Mouse (Mus musculus): Measurements from ENCODE around the gene Intu. TPM values are rescaled to one million over a fixed set of nuclear protein-coding genes. Genes with fewer than 3 reads are reported as not detected.

The Intu gene
- polyA plus RNA-seq, 1 experiment: 2.2 TPM

GRCm38 (mm10) chr3:40652941-40653352, 121.9 kb downstream of the Intu start:
- H3K27me3 ChIP-seq (ENCODE audit: control insufficient read depth, insufficient read depth, low read length): no peaks in the 10 kb centered on the region
- TF ChIP-seq CTCF (IDR thresholded peaks at IDR 0.05; ENCODE audit: control insufficient read depth, insufficient read depth, insufficient replicate concordance, low read depth, low read length) (no peak), POLR2A (IDR thresholded peaks at IDR 0.05; ENCODE audit: control insufficient read depth, low read depth, low read length) (no peak)
- peaks cover 1% of the 10 kb centered on the region; the same call in 1 of the 2 replicates for H3K36me3 ChIP-seq (ENCODE audit: control insufficient read depth, insufficient read depth, low read length)
- no peak overlapping the region for H3K27ac ChIP-seq (ENCODE audit: control insufficient read depth, insufficient read depth, low read depth, low read length)
- H3K4me3 ChIP-seq (ENCODE audit: control insufficient read depth, low read depth, low read length): no peak overlapping the region
- no peaks in the 10 kb centered on the region for H3K4me1 ChIP-seq (ENCODE audit: control insufficient read depth, insufficient read depth, low read length)

DNA sequence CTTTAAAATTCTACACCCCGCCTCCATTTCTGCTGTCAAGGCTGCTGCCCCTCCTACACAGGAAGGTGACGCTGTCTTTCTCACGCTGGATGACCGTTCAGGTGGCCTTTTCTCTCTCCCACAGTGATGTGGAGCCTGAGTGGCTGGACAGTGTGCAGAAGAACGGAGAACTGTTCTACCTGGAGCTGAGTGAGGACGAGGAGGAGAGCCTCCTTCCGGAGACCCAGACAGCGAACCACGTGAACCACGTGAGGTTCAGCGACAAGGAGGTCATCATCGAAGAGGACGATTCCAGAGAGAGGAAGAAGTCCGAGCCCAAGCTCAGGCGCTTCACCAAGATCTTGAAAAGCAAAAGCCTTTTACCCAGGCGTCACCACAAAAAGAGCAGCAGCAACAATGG, 122.5 kb downstream of the Intu start:
- Histone ChIP-seq H3K36me3 (ENCODE audit: control insufficient read depth, insufficient read depth, low read length) (peaks cover 1% of the 10 kb centered on the region; the same call in 1 of the 2 replicates), H3K27me3 (ENCODE audit: control insufficient read depth, insufficient read depth, low read length) (no peaks in the 10 kb centered on the region), H3K4me1 (ENCODE audit: control insufficient read depth, insufficient read depth, low read length) (no peaks in the 10 kb centered on the region), H3K4me3 (ENCODE audit: control insufficient read depth, low read depth, low read length) (no peak overlapping the region), H3K27ac (ENCODE audit: control insufficient read depth, insufficient read depth, low read depth, low read length) (no peak overlapping the region)
- no peak for TF ChIP-seq CTCF (IDR thresholded peaks at IDR 0.05; ENCODE audit: control insufficient read depth, insufficient read depth, insufficient replicate concordance, low read depth, low read length)

DNA sequence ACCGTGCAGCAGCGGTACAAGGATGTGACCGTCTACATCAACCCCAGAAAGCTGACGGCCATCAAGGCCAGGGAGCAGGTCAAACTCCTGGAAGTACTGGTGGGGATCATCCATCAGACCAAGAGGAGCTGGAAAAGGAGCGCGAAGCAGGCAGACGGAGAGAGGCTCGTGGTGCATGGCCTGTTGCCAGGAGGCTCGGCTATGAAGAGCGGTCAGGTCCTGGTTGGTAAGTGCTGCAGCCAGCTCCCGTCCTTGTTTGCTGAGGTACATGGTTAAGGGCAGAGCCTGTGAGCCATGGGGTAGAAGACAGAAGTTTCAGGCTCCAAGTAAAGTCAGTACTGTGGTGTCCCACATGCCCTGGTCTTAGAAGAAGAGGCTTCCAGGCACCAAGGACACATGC, 122.9 kb downstream of the Intu start:
- TF ChIP-seq POLR2A (IDR thresholded peaks at IDR 0.05; ENCODE audit: control insufficient read depth, low read depth, low read length) (no peak), CTCF (IDR thresholded peaks at IDR 0.05; ENCODE audit: control insufficient read depth, insufficient read depth, insufficient replicate concordance, low read depth, low read length) (no peak)

GRCm38 (mm10) chr3:40655571-40655970, 124.5 kb downstream of the Intu start:
- H3K27ac ChIP-seq (ENCODE audit: control insufficient read depth, insufficient read depth, low read depth, low read length): no peak overlapping the region
- no peak overlapping the region for H3K4me3 ChIP-seq (ENCODE audit: control insufficient read depth, low read depth, low read length)
- no peaks in the 10 kb centered on the region for H3K27me3 ChIP-seq (ENCODE audit: control insufficient read depth, insufficient read depth, low read length)
- TF ChIP-seq POLR2A (IDR thresholded peaks at IDR 0.05; ENCODE audit: control insufficient read depth, low read depth, low read length): no peak
- no peaks in the 10 kb centered on the region for H3K4me1 ChIP-seq (ENCODE audit: control insufficient read depth, insufficient read depth, low read length)
- H3K36me3 ChIP-seq (ENCODE audit: control insufficient read depth, insufficient read depth, low read length): peaks cover 1% of the 10 kb centered on the region; the same call in 1 of the 2 replicates

More for the DNA sequence above, 122.9 kb downstream of the Intu start:
- peaks cover 1% of the 10 kb centered on the region; the same call in 1 of the 2 replicates for H3K36me3 ChIP-seq (ENCODE audit: control insufficient read depth, insufficient read depth, low read length)
- no peak overlapping the region for H3K4me3 ChIP-seq (ENCODE audit: control insufficient read depth, low read depth, low read length)
- no peaks in the 10 kb centered on the region for H3K27me3 ChIP-seq (ENCODE audit: control insufficient read depth, insufficient read depth, low read length)
- no peak overlapping the region; the same call in 1 of the 2 replicates for H3K27ac ChIP-seq (ENCODE audit: control insufficient read depth, insufficient read depth, low read depth, low read length)
- H3K4me1 ChIP-seq (ENCODE audit: control insufficient read depth, insufficient read depth, low read length): no peaks in the 10 kb centered on the region

- H3K27me3 ChIP-seq (ENCODE audit: control insufficient read depth, insufficient read depth, low read length): no peaks in the 10 kb centered on the region
- H3K4me3 ChIP-seq (ENCODE audit: control insufficient read depth, low read depth, low read length): no peak overlapping the region
- TF ChIP-seq POLR2A (IDR thresholded peaks at IDR 0.05; ENCODE audit: control insufficient read depth, low read depth, low read length): no peak
- no peak for TF ChIP-seq CTCF (IDR thresholded peaks at IDR 0.05; ENCODE audit: control insufficient read depth, insufficient read depth, insufficient replicate concordance, low read depth, low read length)
- H3K4me1 ChIP-seq (ENCODE audit: control insufficient read depth, insufficient read depth, low read length): no peaks in the 10 kb centered on the region
- no peak overlapping the region for H3K27ac ChIP-seq (ENCODE audit: control insufficient read depth, insufficient read depth, low read depth, low read length)
- H3K36me3 ChIP-seq (ENCODE audit: control insufficient read depth, insufficient read depth, low read length): peaks cover 1% of the 10 kb centered on the region; the same call in 1 of the 2 replicates
Measured at GRCm38 (mm10) chr3:40656339-40656738, 125.3 kb downstream of the Intu start.

GRCm38 (mm10) chr3:40660231-40660630, 129.1 kb downstream of the Intu start:
- H3K4me1 ChIP-seq (ENCODE audit: control insufficient read depth, insufficient read depth, low read length): no peaks in the 10 kb centered on the region
- H3K36me3 ChIP-seq (ENCODE audit: control insufficient read depth, insufficient read depth, low read length): no peaks in the 10 kb centered on the region; the same call in 1 of the 2 replicates
- no peak overlapping the region for H3K27ac ChIP-seq (ENCODE audit: control insufficient read depth, insufficient read depth, low read depth, low read length)
- TF ChIP-seq POLR2A (IDR thresholded peaks at IDR 0.05; ENCODE audit: control insufficient read depth, low read depth, low read length) (no peak), CTCF (IDR thresholded peaks at IDR 0.05; ENCODE audit: control insufficient read depth, insufficient read depth, insufficient replicate concordance, low read depth, low read length) (no peak)
- H3K27me3 ChIP-seq (ENCODE audit: control insufficient read depth, insufficient read depth, low read length): no peaks in the 10 kb centered on the region
- no peak overlapping the region for H3K4me3 ChIP-seq (ENCODE audit: control insufficient read depth, low read depth, low read length)

GRCm38 (mm10) chr3:40666109-40666508, 135.0 kb downstream of the Intu start:
- Histone ChIP-seq H3K36me3 (ENCODE audit: control insufficient read depth, insufficient read depth, low read length) (no peaks in the 10 kb centered on the region; the same call in 1 of the 2 replicates), H3K27ac (ENCODE audit: control insufficient read depth, insufficient read depth, low read depth, low read length) (no peak overlapping the region), H3K27me3 (ENCODE audit: control insufficient read depth, insufficient read depth, low read length) (no peaks in the 10 kb centered on the region), H3K4me3 (ENCODE audit: control insufficient read depth, low read depth, low read length) (no peak overlapping the region), H3K4me1 (ENCODE audit: control insufficient read depth, insufficient read depth, low read length) (no peaks in the 10 kb centered on the region)
- TF ChIP-seq CTCF (IDR thresholded peaks at IDR 0.05; ENCODE audit: control insufficient read depth, insufficient read depth, insufficient replicate concordance, low read depth, low read length) (no peak), POLR2A (IDR thresholded peaks at IDR 0.05; ENCODE audit: control insufficient read depth, low read depth, low read length) (no peak)

Measured in testis, adult 2 months (tissue).